8 mouse cellular contexts compared by ENCODE assay signal in genomic region chr7:104199822-104200221, GRCm38 (mm10). TPM values are rescaled to one million over a fixed set of nuclear protein-coding genes. Genes with fewer than 3 reads are reported as not detected.
DNase-seq lines count a peak whose midpoint lies in the region; ATAC-seq and TF ChIP-seq lines count a peak whose summit lies in the region.

No protein-coding gene starts in this region.

- H3K4me1 ChIP-seq in midbrain, embryonic 11.5 days (ENCODE audit: control insufficient read depth, insufficient read depth, low read length): no peaks in the 10 kb centered on the region
- H3K4me1 ChIP-seq in midbrain, embryonic 13.5 days (replicated peaks): no peaks in the 10 kb centered on the region
- no peaks in the 10 kb centered on the region for H3K4me1 ChIP-seq in intestine, postnatal 0 days (replicated peaks; ENCODE audit: control insufficient read depth, insufficient read depth, low read length)
- H3K4me1 ChIP-seq in limb, embryonic 14.5 days (ENCODE audit: control insufficient read depth, insufficient read depth, low read length): no peaks in the 10 kb centered on the region
- H3K4me1 ChIP-seq in neural tube, embryonic 12.5 days: no peaks in the 10 kb centered on the region
- no peaks in the 10 kb centered on the region for H3K4me1 ChIP-seq in thymus, adult 2 months (replicated peaks; ENCODE audit: control insufficient read depth, insufficient read depth, low read length)

- WGBS in midbrain, embryonic 11.5 days: 6% methylated on average over 5 of the region's 5 CpGs
- WGBS in midbrain, embryonic 13.5 days: 9% methylated on average over 5 of the region's 5 CpGs
- WGBS in intestine, postnatal 0 days: 3% methylated on average over 5 of the region's 5 CpGs
- 9% methylated on average over 5 of the region's 5 CpGs for WGBS in limb, embryonic 14.5 days
- WGBS in neural tube, embryonic 12.5 days: 9% methylated on average over 5 of the region's 5 CpGs
- WGBS in thymus, adult 2 months: 4% methylated on average over 5 of the region's 5 CpGs

- no peak overlapping the region for H3K9ac ChIP-seq in midbrain, embryonic 11.5 days (ENCODE audit: low read length)
- no peak overlapping the region for H3K9ac ChIP-seq in midbrain, embryonic 13.5 days (replicated peaks)
- no peak overlapping the region for H3K9ac ChIP-seq in intestine, postnatal 0 days (ENCODE audit: low read depth, low read length)
- H3K9ac ChIP-seq in limb, embryonic 14.5 days (ENCODE audit: low read depth, low read length, severe bottlenecking): no peak overlapping the region
- H3K9ac ChIP-seq in neural tube, embryonic 12.5 days: no peak overlapping the region

- H3K27ac ChIP-seq in midbrain, embryonic 11.5 days (ENCODE audit: low read depth, low read length): no peak overlapping the region
- no peak overlapping the region for H3K27ac ChIP-seq in midbrain, embryonic 13.5 days
- H3K27ac ChIP-seq in gastrocnemius, adult 2 months: no peak overlapping the region
- no peak overlapping the region for H3K27ac ChIP-seq in intestine, postnatal 0 days (ENCODE audit: low read depth, low read length)
- no peak overlapping the region for H3K27ac ChIP-seq in limb, embryonic 14.5 days (replicated peaks; ENCODE audit: low read depth, low read length)
- H3K27ac ChIP-seq in neural tube, embryonic 12.5 days: no peak overlapping the region
- H3K27ac ChIP-seq in thymus, adult 2 months (ENCODE audit: control insufficient read depth, insufficient read depth, low read length): no peak overlapping the region

- H3K4me3 ChIP-seq in midbrain, embryonic 11.5 days (ENCODE audit: low read depth, low read length): no peak overlapping the region
- H3K4me3 ChIP-seq in midbrain, embryonic 13.5 days (replicated peaks): no peak overlapping the region
- H3K4me3 ChIP-seq in gastrocnemius, adult 2 months: no peak overlapping the region
- no peak overlapping the region for H3K4me3 ChIP-seq in intestine, postnatal 0 days (ENCODE audit: low read depth, low read length)
- no peak overlapping the region for H3K4me3 ChIP-seq in limb, embryonic 14.5 days (replicated peaks; ENCODE audit: low read length)
- H3K4me3 ChIP-seq in neural tube, embryonic 12.5 days: no peak overlapping the region
- no peak overlapping the region for H3K4me3 ChIP-seq in thymus, adult 2 months (ENCODE audit: control insufficient read depth, insufficient read depth, low read length)

- peak; percentile 98 for TF ChIP-seq CTCF in gastrocnemius, adult 2 months (IDR thresholded peaks at IDR 0.05)
- peak; percentile 98 for TF ChIP-seq CTCF in intestine, postnatal 0 days (IDR thresholded peaks at IDR 0.05; ENCODE audit: low read depth)
- TF ChIP-seq CTCF in thymus, adult 2 months (IDR thresholded peaks at IDR 0.05; ENCODE audit: borderline replicate concordance, control insufficient read depth, extremely low read depth, insufficient read depth, low read length, poor library complexity): peak; percentile 92

- no peaks in the 10 kb centered on the region for H3K9me3 ChIP-seq in midbrain, embryonic 11.5 days (ENCODE audit: control insufficient read depth, low read length)
- H3K9me3 ChIP-seq in midbrain, embryonic 13.5 days: no peaks in the 10 kb centered on the region
- no peaks in the 10 kb centered on the region for H3K9me3 ChIP-seq in intestine, postnatal 0 days (ENCODE audit: control insufficient read depth)
- H3K9me3 ChIP-seq in limb, embryonic 14.5 days (ENCODE audit: control insufficient read depth, low read length): no peaks in the 10 kb centered on the region
- no peaks in the 10 kb centered on the region for H3K9me3 ChIP-seq in neural tube, embryonic 12.5 days

- peak; percentile 89 for DNase-seq in midbrain, embryonic 11.5 days (ENCODE audit: low spot score, missing footprints)
- DNase-seq in cerebellum, adult 8-10 months: peak; percentile 7
- DNase-seq in gastrocnemius, adult 2 months: peak; percentile 71
- DNase-seq in limb, embryonic 14.5 days (ENCODE audit: low spot score): peak; percentile 68
- peak; percentile 72 for DNase-seq in thymus, adult 2 months

- no peak for TF ChIP-seq POLR2A in limb, embryonic 14.5 days (IDR thresholded peaks at IDR 0.05; ENCODE audit: borderline replicate concordance, extremely low read depth, insufficient read depth, insufficient read length)
- TF ChIP-seq POLR2A in thymus, adult 2 months (IDR thresholded peaks at IDR 0.05; ENCODE audit: control insufficient read depth, extremely low read depth, insufficient read depth, low read length, poor library complexity): no peak

- ATAC-seq in midbrain, embryonic 11.5 days (ENCODE audit: low FRiP score): peak; percentile 77; the same call in 1 of the 2 replicates
- no peak for ATAC-seq in midbrain, embryonic 13.5 days
- ATAC-seq in intestine, postnatal 0 days: peak; percentile 81
- ATAC-seq in limb, embryonic 14.5 days (ENCODE audit: low FRiP score, low read depth): no peak
- ATAC-seq in neural tube, embryonic 12.5 days (ENCODE audit: low FRiP score, low read depth): peak; percentile 68; the same call in 1 of the 2 replicates

- no peaks in the 10 kb centered on the region for H3K36me3 ChIP-seq in midbrain, embryonic 11.5 days (ENCODE audit: control insufficient read depth, insufficient read depth, low read length)
- no peaks in the 10 kb centered on the region for H3K36me3 ChIP-seq in midbrain, embryonic 13.5 days
- no peaks in the 10 kb centered on the region for H3K36me3 ChIP-seq in intestine, postnatal 0 days (ENCODE audit: control insufficient read depth, insufficient read depth)
- no peaks in the 10 kb centered on the region for H3K36me3 ChIP-seq in limb, embryonic 14.5 days (ENCODE audit: control insufficient read depth, insufficient read depth, low read length)
- H3K36me3 ChIP-seq in neural tube, embryonic 12.5 days: no peaks in the 10 kb centered on the region
- H3K36me3 ChIP-seq in thymus, adult 2 months (ENCODE audit: control insufficient read depth, insufficient read depth, low read length): no peaks in the 10 kb centered on the region

- H3K27me3 ChIP-seq in midbrain, embryonic 11.5 days (ENCODE audit: control insufficient read depth, insufficient read depth, low read length): no peaks in the 10 kb centered on the region
- H3K27me3 ChIP-seq in midbrain, embryonic 13.5 days: no peaks in the 10 kb centered on the region
- H3K27me3 ChIP-seq in intestine, postnatal 0 days (replicated peaks; ENCODE audit: control insufficient read depth, insufficient read depth, low read length): no peaks in the 10 kb centered on the region
- no peaks in the 10 kb centered on the region for H3K27me3 ChIP-seq in limb, embryonic 14.5 days (ENCODE audit: control insufficient read depth, insufficient read depth, low read length)
- no peaks in the 10 kb centered on the region for H3K27me3 ChIP-seq in neural tube, embryonic 12.5 days (replicated peaks)
- H3K27me3 ChIP-seq in thymus, adult 2 months (ENCODE audit: control insufficient read depth, insufficient read depth, low read length): no peaks in the 10 kb centered on the region

- intact Hi-C loops in gastrocnemius, adult 2 months (cut with DNase I): loop anchor here (2.0 kb wide), 1 partner anchor 33 kb away; no protein-coding TSS in a partner anchor

- no peak overlapping the region for H3K4me2 ChIP-seq in midbrain, embryonic 11.5 days
- no peak overlapping the region for H3K4me2 ChIP-seq in midbrain, embryonic 13.5 days (replicated peaks)
- H3K4me2 ChIP-seq in intestine, postnatal 0 days (replicated peaks; ENCODE audit: low read depth): no peak overlapping the region
- H3K4me2 ChIP-seq in limb, embryonic 14.5 days (replicated peaks; ENCODE audit: low read depth, low read length, severe bottlenecking): no peak overlapping the region
- H3K4me2 ChIP-seq in neural tube, embryonic 12.5 days (replicated peaks): no peak overlapping the region

RNA-seq across cellular contexts. Expression of gene Olfr649, which starts 4.0 kb away (rescaled TPM):
- polyA plus RNA-seq in midbrain, embryonic 11.5 days (2014; fragmentation: Nextera tagmentation; extraction: Ambion mirVana): not detected in 2 replicates
- polyA plus RNA-seq in midbrain, embryonic 13.5 days (2015; fragmentation: Nextera tagmentation; extraction: Ambion mirVana): not detected in 2 replicates
- total RNA-seq in gastrocnemius, adult 2 months (2021): not detected
- polyA plus RNA-seq in intestine, postnatal 0 days (2015; fragmentation: Nextera tagmentation; extraction: Ambion mirVana): not detected in 2 replicates
- not detected in 2 replicates for polyA plus RNA-seq in limb, embryonic 14.5 days (2012; rRNA removed)
- polyA plus RNA-seq in limb, embryonic 14.5 days (2014; fragmentation: Nextera tagmentation; extraction: Ambion mirVana): not detected in 2 replicates
- not detected in 2 replicates for polyA plus RNA-seq in neural tube, embryonic 12.5 days (2016; fragmentation: Nextera tagmentation; extraction: Ambion mirVana)
- not detected in 2 replicates for polyA plus RNA-seq in thymus, adult 2 months (2012; rRNA removed)

RNA-seq across cellular contexts. Expression of gene Olfr648, which starts 16.6 kb away (rescaled TPM):
- 0.19 and 0.26 TPM in 2 replicates for polyA plus RNA-seq in midbrain, embryonic 11.5 days (2014; fragmentation: Nextera tagmentation; extraction: Ambion mirVana)
- 0.26 and 0.46 TPM in 2 replicates for polyA plus RNA-seq in midbrain, embryonic 13.5 days (2015; fragmentation: Nextera tagmentation; extraction: Ambion mirVana)
- total RNA-seq in gastrocnemius, adult 2 months (2021): not detected
- polyA plus RNA-seq in intestine, postnatal 0 days (2015; fragmentation: Nextera tagmentation; extraction: Ambion mirVana): 0.08 and 0.09 TPM in 2 replicates
- polyA plus RNA-seq in limb, embryonic 14.5 days (2012; rRNA removed): 0.05 and 0.08 TPM in 2 replicates
- polyA plus RNA-seq in limb, embryonic 14.5 days (2014; fragmentation: Nextera tagmentation; extraction: Ambion mirVana): 0.21 and 0.35 TPM in 2 replicates
- polyA plus RNA-seq in neural tube, embryonic 12.5 days (2016; fragmentation: Nextera tagmentation; extraction: Ambion mirVana): 0.43 and 0.56 TPM in 2 replicates
- not detected in 2 replicates for polyA plus RNA-seq in thymus, adult 2 months (2012; rRNA removed)

RNA-seq across cellular contexts. Expression of gene Trim6, which starts 18.8 kb away (rescaled TPM):
- polyA plus RNA-seq in midbrain, embryonic 11.5 days (2014; fragmentation: Nextera tagmentation; extraction: Ambion mirVana): 2.5 and 2.8 TPM in 2 replicates
- polyA plus RNA-seq in midbrain, embryonic 13.5 days (2015; fragmentation: Nextera tagmentation; extraction: Ambion mirVana): 0.32 and 0.59 TPM in 2 replicates
- total RNA-seq in gastrocnemius, adult 2 months (2021): under 1 TPM in 1 of 2 experiments, not detected in 1; 0.25 TPM
- 0.44 and 0.55 TPM in 2 replicates for polyA plus RNA-seq in intestine, postnatal 0 days (2015; fragmentation: Nextera tagmentation; extraction: Ambion mirVana)
- 1.1 and 1.4 TPM in 2 replicates for polyA plus RNA-seq in limb, embryonic 14.5 days (2012; rRNA removed)
- 0.28 and 0.43 TPM in 2 replicates for polyA plus RNA-seq in limb, embryonic 14.5 days (2014; fragmentation: Nextera tagmentation; extraction: Ambion mirVana)
- polyA plus RNA-seq in neural tube, embryonic 12.5 days (2016; fragmentation: Nextera tagmentation; extraction: Ambion mirVana): 1.2 TPM in 2 replicates
- 0.52 and 0.98 TPM in 2 replicates for polyA plus RNA-seq in thymus, adult 2 months (2012; rRNA removed)

RNA-seq across cellular contexts. Expression of gene Olfm5, which starts 35.2 kb away (rescaled TPM):
- not detected in 2 replicates for polyA plus RNA-seq in midbrain, embryonic 11.5 days (2014; fragmentation: Nextera tagmentation; extraction: Ambion mirVana)
- not detected in 2 replicates for polyA plus RNA-seq in midbrain, embryonic 13.5 days (2015; fragmentation: Nextera tagmentation; extraction: Ambion mirVana)
- not detected for total RNA-seq in gastrocnemius, adult 2 months (2021)
- polyA plus RNA-seq in intestine, postnatal 0 days (2015; fragmentation: Nextera tagmentation; extraction: Ambion mirVana): not detected in 2 replicates
- not detected in 2 replicates for polyA plus RNA-seq in limb, embryonic 14.5 days (2012; rRNA removed)
- polyA plus RNA-seq in limb, embryonic 14.5 days (2014; fragmentation: Nextera tagmentation; extraction: Ambion mirVana): not detected in 2 replicates
- not detected in 2 replicates for polyA plus RNA-seq in neural tube, embryonic 12.5 days (2016; fragmentation: Nextera tagmentation; extraction: Ambion mirVana)
- polyA plus RNA-seq in thymus, adult 2 months (2012; rRNA removed): 0.09 TPM in 2 replicates

RNA-seq across cellular contexts. Expression of gene Trim34a, which starts 44.4 kb away (rescaled TPM):
- 0.63 and 0.68 TPM in 2 replicates for polyA plus RNA-seq in midbrain, embryonic 11.5 days (2014; fragmentation: Nextera tagmentation; extraction: Ambion mirVana)
- 0.46 and 0.75 TPM in 2 replicates for polyA plus RNA-seq in midbrain, embryonic 13.5 days (2015; fragmentation: Nextera tagmentation; extraction: Ambion mirVana)
- total RNA-seq in gastrocnemius, adult 2 months (2021): 1 to 10 TPM; 1.0 to 1.3 TPM
- 6.0 and 6.2 TPM in 2 replicates for polyA plus RNA-seq in intestine, postnatal 0 days (2015; fragmentation: Nextera tagmentation; extraction: Ambion mirVana)
- polyA plus RNA-seq in limb, embryonic 14.5 days (2012; rRNA removed): 3.4 and 3.5 TPM in 2 replicates
- polyA plus RNA-seq in limb, embryonic 14.5 days (2014; fragmentation: Nextera tagmentation; extraction: Ambion mirVana): 1.6 and 1.9 TPM in 2 replicates
- 0.76 and 1.2 TPM in 2 replicates for polyA plus RNA-seq in neural tube, embryonic 12.5 days (2016; fragmentation: Nextera tagmentation; extraction: Ambion mirVana)
- polyA plus RNA-seq in thymus, adult 2 months (2012; rRNA removed): 11.3 and 17.7 TPM in 2 replicates

Comparison
In these comparisons a context has a peak if more than half of its experiments do, and no peak if none do; other contexts are left out.
1. ATAC-seq: peak in midbrain, embryonic 11.5 days (single experiment), intestine, postnatal 0 days (single experiment) and neural tube, embryonic 12.5 days (single experiment); none in midbrain, embryonic 13.5 days (single experiment) and limb, embryonic 14.5 days (single experiment).
2. DNase-seq: peak in every context shown above with its lines; median percentile 89 in midbrain, embryonic 11.5 days; 72 in thymus, adult 2 months; 71 in gastrocnemius, adult 2 months; 68 in limb, embryonic 14.5 days; 7 in cerebellum, adult 8-10 months.
3. Peak in every context shown above with its lines, with median percentiles within 50 percentile points of each other: CTCF ChIP-seq.